Comparison of ENCODE assay signal across 8 mouse cellular contexts in genomic region chr6:134984748-134985147, GRCm38 (mm10).
DNase-seq lines count a peak whose midpoint lies in the region.

No protein-coding gene starts in this region.

- peak; percentile 25 to 45 for DNase-seq in cerebellum, adult 18-20 months
- DNase-seq in cerebellum, adult 8-10 months = no peak
- peak; percentile 73 for DNase-seq in 3T3-L1 (ENCODE audit: low read depth, low spot score)
- peak; percentile 20 for DNase-seq in cerebellum, adult 9-11 months
- peak; percentile 34 for DNase-seq in induced T-regulatory cell, adult 2 months (ENCODE audit: low read depth)
- DNase-seq in lung, postnatal 10 days = peak; percentile 34
- DNase-seq in frontal cortex, postnatal 10 days (ENCODE audit: low spot score in 2 of 2) = no peak
- DNase-seq in ovary, postnatal 36 days (ENCODE audit: low spot score) = no peak

Comparison
In these comparisons a context has a peak if more than half of its experiments do, and no peak if none do; other contexts are left out.
1. DNase-seq: peak in cerebellum, adult 18-20 months (2 of 2), 3T3-L1 (single experiment), cerebellum, adult 9-11 months (single experiment), induced T-regulatory cell, adult 2 months (single experiment) and lung, postnatal 10 days (single experiment); none in cerebellum, adult 8-10 months (single experiment), frontal cortex, postnatal 10 days (0 of 2) and ovary, postnatal 36 days (single experiment).